Mouse (Mus musculus): ENCODE results near the gene Gm12830.

DNA sequence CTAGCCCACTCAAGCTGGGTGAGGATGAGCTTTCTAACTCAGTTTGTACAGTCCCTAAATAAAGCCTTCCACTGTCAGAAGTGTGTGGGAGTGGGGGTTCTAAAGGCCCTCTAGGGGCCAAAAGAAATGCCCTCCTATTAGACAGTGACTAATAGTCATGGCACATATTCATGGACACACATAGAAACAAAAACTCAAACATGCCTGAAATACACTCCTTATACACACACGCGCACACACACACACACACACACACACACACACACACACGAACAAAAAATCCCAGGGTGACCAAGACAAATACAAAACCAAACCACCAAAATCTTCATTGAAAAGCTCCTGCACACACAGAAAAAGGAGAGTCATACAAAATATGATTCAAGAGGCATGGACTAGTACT, 84.0 kb downstream of the Gm12830 start:
- TF ChIP-seq POLR2A (IDR thresholded peaks at IDR 0.05; ENCODE audit: low read depth, low read length) (no peak), CTCF (IDR thresholded peaks at IDR 0.05; ENCODE audit: extremely low read depth, insufficient read length, insufficient replicate concordance, low read depth, low read length) (no peak)
